Mouse (Mus musculus) cerebellum, adult 9-10 months (tissue): ENCODE measurements around the gene Prnp.

Experiments
- DNase-seq: peaks from one replicate; pipeline ENCODE4 v3.0.0; 2022

Gene Prnp

GRCm38 (mm10) chr2:131907311-131907710 is 2.4 kb upstream of the Prnp start:
- no peak for DNase-seq

GRCm38 (mm10) chr2:131908351-131908861 is 1.3 kb upstream of the Prnp start:
- peak; percentile 31 for DNase-seq

DNA sequence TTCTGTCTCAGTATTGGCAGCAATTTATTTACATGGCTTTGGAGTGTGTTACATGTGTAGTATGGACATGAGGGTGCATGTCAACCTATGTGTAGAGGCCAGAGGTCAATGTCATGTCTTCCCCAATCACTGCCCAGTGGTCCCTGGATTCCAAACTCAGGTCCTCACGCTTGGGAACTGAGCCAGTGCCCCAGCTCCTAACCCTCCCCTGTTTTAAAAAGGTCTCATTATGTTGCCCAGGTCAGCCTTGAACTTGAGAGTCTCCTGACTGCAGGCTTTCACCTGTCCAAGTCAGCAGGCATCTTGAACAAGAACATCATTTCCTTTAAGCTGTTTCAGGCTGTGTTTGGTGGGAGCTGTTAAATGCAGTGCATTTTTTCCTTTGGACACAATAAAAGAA is 822 bp upstream of the Prnp start:
- DNase-seq, result peak; percentile 59

DNA sequence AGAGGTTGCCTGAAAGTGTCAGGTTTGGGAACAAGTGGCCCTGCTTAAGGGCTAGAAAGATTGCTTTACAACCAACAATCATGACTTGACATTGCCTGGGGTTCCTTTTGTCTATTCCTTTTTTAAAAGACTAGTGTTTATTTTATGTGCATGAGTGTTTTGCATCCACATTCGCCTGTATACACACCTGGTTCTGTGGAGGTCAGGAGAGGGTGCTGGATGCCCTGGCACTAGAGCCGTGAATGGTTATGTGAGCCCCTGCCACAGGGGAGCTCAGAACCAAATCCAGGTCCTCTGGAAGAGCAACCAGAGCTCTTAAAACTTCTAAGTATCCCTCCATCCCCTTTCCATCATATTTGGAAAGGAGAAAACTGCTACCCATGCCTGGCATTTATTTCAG is 1.1 kb downstream of the Prnp start:
- DNase-seq, result peak; percentile 46

DNA sequence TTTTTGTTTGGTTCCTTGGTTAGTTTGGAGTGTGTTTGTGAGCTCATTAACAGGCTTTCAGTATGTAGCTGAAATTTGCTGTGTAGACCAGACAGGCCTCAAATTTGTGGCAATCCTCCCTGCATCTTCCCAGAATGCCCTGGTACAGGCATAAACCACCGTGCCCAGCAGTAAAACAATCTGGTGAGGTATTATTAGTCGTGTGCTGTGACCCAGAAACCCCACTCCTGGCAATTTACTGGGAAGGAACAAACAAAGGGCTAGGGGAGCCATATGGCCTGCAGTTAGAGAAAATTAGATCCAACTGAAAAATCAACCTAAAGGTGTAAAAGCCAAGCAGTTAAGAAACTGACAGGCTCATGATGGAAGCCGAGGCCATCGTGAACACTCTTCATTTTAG is 1.6 kb downstream of the Prnp start:
- DNase-seq, result peak; percentile 87

DNA sequence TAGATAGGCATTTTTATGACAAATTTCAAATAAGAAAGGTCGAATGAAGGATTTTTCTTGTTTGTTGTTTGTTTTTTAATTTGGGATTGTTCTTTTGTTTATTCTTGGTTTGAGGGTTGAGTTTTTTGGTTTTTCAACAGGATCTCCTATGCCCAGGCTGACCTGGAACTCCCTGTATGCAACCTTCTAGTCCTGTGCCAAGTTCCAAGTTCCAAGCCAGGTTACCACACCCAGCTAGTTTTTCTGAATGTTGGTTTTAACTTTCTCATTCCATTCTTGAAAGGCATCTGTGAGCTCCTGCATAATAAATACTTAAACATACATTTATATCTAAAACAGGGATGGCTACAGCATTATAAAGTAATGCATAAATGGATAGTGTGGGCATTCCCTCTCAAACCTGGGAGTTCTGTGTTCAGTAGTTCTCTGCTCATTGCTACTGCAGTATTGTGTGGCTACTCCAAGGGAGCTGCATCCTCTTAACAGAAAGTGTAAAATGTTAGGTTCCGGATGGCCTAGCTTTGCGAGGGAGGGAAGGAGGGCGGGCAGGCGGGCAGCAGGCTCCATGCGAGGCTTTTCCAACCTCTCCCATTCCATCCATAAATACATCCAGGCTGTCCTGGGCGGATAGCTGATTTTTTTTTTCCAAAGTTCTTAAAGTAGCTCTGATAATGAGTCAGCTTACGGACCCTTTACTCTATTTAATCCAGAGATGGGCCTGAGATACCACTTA is 3.0 kb downstream of the Prnp start:
- peak; percentile 36 for DNase-seq

- no peak for DNase-seq
Observed at GRCm38 (mm10) chr2:131932275-131932902, 22.7 kb downstream of the Prnp start.

DNA sequence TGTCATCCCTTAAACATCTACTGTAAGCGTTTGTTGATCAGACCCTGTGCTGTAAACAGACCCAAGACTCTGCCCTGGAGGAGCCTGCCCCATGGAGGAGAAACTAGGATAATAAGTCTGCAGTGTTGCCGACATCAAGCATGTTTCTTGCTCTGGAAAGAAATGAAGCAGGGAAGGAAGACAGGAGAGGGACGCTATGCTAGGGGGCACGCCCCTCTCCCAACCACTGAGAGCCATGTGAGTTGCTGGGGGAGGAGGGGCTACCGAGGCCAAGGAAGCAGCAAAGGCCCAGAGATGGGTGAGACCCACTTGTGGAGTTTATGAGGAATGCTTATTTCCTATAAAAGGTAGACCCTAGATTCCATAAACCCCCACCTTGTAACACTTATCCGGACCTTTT is 23.3 kb downstream of the Prnp start:
- no peak for DNase-seq

GRCm38 (mm10) chr2:131933598-131933997 is 23.9 kb downstream of the Prnp start:
- no peak for DNase-seq

GRCm38 (mm10) chr2:131934243-131934642 is 24.5 kb downstream of the Prnp start:
- no peak for DNase-seq

DNA sequence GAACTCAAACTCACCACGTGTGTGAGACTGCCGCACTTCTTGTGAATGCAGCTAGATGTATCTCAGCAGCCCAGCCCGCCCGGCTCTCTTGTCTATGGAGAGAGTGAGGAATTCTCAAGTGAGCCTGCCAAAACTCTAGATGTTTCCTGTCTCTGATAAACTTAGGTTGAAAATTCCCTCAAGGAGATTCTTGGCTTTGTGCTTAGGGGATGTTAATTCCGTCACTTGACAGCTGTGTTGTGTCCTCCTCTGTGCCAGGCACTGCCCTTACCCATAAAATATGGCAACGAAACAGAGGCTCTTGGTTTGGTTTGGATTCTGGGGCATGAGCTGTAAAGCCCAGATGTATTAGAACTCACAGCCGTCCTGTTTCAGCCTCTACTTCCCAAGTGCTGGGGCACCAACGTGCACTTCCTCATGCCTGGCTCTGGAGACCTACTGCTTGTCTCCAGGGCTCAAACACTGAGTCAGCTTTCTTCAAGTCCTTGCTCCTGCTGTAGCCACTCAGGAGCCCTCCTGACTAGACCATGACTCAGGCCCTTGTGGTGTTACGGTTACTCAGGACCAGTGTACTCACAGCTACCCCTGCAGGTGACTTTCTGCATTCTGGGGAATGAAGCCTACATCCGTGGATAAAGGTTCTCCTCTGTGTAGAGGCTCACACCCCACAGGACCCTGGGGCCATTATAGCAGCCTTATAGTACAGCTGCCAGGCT is 25.8 kb downstream of the Prnp start:
- no peak for DNase-seq

GRCm38 (mm10) chr2:131936410-131936809 is 26.7 kb downstream of the Prnp start:
- DNase-seq, result no peak

DNA sequence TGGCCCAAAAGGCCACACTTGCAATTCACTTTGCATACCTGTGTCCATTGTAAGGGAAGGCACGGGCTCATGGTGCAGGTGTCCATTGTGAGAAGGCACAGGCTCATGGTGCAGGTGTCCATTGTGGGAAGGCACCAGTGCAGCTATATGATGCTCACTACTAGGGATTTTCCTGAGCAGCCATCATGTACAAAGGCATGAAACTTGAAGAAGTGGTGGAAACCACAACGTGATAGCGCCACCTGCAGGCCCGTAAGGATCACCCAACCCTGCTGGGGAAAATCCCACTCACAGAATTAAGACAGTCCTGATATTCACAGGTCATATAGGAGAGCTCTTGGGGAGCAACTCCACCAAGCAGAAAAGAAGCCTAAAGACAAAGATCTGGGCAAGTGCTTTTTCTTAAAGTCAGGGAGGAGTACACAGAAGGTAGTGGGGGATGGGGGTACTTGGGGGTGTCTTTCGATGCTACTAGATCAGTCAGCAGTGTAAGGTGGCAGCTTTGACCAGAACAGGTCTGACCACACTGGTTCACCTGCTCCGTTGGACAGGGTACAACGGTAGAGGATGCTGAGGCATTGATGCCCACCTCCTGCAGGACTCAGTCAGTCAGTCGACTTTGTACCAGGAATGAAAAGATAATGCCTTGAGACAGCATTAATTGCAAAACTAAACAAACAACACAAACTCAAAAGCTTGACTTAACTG is 29.8 kb downstream of the Prnp start:
- peak; percentile 72 for DNase-seq

DNA sequence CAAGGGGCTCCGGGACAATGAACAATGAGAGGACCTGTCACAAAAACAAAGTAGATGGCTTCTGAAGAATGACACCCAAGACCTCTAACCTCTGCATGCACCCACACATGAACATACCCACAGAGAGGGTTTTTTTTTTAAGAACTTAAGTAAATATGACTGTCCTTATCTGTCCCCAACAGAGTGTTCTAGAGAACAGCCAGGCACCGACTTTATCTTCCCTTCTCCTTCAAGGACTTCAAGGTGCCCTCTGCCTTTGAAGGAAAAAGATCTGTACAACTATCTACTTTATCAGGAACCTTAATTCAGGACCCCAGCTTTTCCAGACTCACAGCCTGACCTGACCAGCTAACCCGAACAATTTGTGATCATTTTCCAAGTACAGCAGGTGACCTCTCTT is 30.8 kb downstream of the Prnp start:
- DNase-seq, result no peak

- no peak for DNase-seq
Observed at GRCm38 (mm10) chr2:131941501-131941900, 31.8 kb downstream of the Prnp start.

- no peak for DNase-seq
Observed at GRCm38 (mm10) chr2:131944370-131944769, 34.6 kb downstream of the Prnp start.

DNA sequence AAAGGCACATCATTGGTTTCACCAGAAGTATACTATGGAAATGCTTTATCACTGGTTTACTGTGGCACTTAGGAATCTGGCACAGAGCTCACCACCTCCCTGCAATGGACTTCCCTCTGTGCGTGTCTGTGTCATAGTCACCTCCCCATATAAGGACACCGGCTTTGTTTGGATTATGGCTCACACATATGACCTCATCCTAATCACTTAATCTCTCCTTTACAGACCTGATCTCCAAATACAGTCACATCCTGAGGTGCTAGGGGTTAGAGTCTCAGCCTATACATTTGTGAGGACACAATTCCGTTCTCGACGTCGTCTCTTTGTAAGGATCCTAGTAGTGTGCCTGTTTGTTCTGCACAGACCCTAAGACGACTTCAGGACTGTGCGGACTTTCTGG is 35.5 kb downstream of the Prnp start:
- DNase-seq, result no peak

DNA sequence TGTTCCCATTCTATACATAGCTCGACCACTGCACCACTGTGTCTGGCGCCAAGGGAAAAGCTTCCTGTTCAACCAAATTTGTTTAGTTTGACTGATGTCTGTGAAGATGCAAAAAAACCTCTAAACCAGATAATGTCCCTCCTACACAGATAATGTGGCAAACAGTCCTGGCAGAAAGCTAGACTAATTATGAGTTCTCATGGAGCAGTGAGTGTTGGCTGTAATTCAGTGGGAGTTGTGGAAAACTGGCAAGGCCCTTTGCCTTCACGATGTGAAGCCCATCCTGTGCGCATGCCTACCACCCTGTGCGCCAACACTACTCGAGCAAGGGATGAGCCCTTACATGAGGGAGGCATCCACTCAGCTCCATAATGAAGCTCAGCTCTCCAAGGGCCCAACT is 36.0 kb downstream of the Prnp start:
- DNase-seq, result no peak

DNA sequence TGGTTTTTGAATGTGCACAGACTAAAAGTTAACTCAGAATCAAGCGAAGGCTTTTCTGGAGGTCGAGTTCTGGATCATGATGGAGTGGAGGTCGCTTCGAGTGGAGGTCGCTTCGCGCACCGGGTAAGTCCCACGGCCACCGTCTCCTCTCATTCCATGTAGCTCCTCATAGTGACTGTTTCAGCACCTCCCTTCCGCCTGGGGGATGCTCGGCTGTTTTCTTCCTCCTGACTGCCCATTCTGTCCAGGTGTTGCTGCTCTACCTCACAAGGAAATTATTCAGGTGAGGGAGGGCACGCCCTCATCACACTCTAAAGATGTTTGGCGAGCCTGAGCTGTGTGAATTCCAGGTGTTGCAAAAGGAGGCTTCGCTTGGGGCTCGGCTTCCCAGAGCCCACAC is 36.6 kb downstream of the Prnp start:
- DNase-seq, result no peak

- DNase-seq, result no peak
Observed at GRCm38 (mm10) chr2:131948156-131948555, 38.4 kb downstream of the Prnp start.

- DNase-seq, result no peak
Observed at GRCm38 (mm10) chr2:131948916-131949639, 39.4 kb downstream of the Prnp start.

GRCm38 (mm10) chr2:131949767-131950597 is 40.3 kb downstream of the Prnp start:
- peak; percentile 61 for DNase-seq
